Mouse (Mus musculus) heart, adult 9 months (tissue): ENCODE measurements around the gene Gm7544.
"Not testable (repeated sequence)": the region's sequence is repeated elsewhere in the genome, so short reads cannot be mapped to it uniquely, and the experiment has no call there.

ENCODE experiments used
- DNase-seq, 2 experiments: peaks; one replicate each; pipeline ENCODE4 v3.0.0; 2022; ENCODE audit warnings: low spot score in 2 of 2

Gene Gm7544

GRCm38 (mm10) chr1:82924650-82925049 is 31.2 kb downstream of the Gm7544 start, which contains the start of gene A030014E15Rik:
Gene A030014E15Rik, plus strand, starts transcription at chr1:82924917.
- DNase-seq = no peak

- DNase-seq = not testable (repeated sequence)
Observed at GRCm38 (mm10) chr1:82913434-82913833, 42.4 kb downstream of the Gm7544 start.

- no peak for DNase-seq
Observed at GRCm38 (mm10) chr1:82913025-82913424, 42.8 kb downstream of the Gm7544 start, which contains the start of gene A030005L19Rik. Gene A030005L19Rik, plus strand, starts transcription at chr1:82913325.

GRCm38 (mm10) chr1:82905886-82906285 is 49.9 kb downstream of the Gm7544 start:
- no peak for DNase-seq
